Mouse (Mus musculus): Measurements from ENCODE around the gene Slc39a12.

The Slc39a12 gene
- long read RNA-seq, experiment 1: 0 reads
- long read RNA-seq, experiment 2: 0 reads

GRCm38 (mm10) chr2:14388162-14388561, at the start of gene Slc39a12:
TSS of gene Slc39a12 (plus strand) at chr2:14388316.
- intact Hi-C loops (cut with DNase I): no loop called here

GRCm38 (mm10) chr2:14341652-14342308, 46.3 kb upstream of the Slc39a12 start:
- intact Hi-C loops (cut with DNase I): no loop called here

- intact Hi-C loops (cut with DNase I): no loop called here
Observed at GRCm38 (mm10) chr2:14342309-14342839, 45.7 kb upstream of the Slc39a12 start.

DNA sequence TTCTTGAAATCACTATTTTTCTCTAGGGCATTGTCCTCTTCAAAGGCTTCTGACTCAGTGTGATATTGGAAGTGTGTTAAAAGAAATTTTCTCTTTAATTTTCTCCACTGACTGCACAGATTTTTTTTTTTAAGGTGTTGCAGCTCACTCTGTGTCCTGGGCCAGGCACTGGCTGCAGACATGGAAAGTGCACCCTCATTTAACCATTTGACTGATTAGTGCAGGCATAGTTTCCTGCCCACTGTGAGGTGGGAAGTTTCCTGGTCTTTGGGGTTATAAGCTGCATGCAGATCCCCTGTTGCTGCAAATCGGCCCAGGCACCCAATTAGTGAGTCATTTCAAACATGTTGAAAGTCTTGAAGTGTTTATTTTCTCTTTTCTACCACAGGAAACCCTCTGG, 740 bp downstream of the Slc39a12 start:
- intact Hi-C loops (cut with DNase I): no loop called here

DNA sequence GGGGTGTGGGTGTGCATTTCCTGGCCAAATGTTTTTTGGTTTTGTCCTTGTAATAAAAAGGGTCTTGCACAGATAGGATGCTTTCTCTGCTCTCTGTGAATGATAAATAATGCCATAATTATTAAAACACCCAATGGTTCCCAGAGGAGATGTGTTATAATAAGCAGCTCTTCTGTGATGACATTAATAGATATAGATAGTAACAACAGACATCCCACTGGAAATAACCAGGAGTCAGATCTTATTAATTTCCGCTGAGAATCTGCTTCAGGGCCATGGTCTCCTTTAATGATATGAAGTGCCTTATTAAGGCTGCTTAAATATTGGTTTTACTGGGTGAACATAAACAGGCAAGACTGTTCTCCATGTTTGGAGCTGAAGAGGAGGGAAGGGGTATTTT, 2.8 kb downstream of the Slc39a12 start:
- intact Hi-C loops (cut with DNase I): no loop called here

DNA sequence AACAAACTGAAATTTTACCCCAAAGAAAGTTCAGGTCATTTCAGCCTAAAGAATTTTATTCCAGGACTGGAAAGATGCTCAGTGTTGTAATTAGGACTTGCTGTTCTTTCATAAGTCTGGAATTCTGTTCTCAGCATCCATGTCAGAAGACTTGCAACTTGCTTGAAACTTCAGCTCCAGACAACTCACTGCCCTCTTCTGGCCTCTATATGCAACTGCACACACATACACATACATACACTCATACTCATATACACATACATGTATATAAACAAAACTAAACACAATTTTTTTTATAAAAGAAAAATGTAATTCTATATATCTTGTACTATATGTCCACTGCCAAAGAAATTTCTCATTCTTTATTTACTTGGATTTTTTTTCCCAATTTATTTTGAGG, 14.9 kb downstream of the Slc39a12 start:
- intact Hi-C loops (cut with DNase I): no loop called here

DNA sequence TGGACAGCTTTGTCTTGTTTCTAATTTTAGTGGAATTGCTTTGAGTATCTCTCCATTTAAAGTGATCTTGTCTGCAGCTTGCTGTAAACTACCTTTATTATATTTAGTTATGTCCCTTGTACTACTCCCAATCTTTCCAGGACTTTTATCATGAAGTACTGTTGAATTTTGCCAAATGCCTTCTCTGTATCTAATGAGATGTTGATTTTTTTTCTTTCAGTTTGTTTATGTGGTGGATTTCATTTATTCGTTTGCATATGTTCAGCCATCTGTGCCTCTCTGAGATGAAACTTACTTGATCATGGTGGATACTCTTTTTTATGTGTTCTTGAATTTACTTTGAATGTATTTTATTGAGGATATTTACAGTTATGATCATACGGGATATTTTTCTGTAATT, 40.9 kb downstream of the Slc39a12 start:
- intact Hi-C loops (cut with DNase I): no loop called here

DNA sequence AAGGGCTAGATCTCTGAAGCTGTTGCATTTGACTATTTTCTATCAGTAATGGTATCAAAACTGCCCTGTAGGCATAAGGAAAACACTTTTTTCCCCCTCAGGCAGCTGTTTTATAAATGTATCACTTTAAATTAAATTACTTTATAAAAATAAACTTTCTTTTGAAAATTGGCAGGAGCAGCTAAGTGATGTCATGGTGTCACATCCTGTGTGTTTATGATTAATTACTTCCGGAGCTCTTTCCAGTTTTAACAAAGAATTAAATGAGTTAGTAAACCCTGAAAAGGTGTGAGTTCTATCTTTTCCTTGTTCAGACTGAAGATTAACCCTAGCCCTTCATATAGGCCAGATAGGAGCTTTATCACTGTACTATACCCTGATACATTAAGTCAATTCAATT, 59.2 kb downstream of the Slc39a12 start:
- intact Hi-C loops (cut with DNase I): no loop called here

- intact Hi-C loops (cut with DNase I): no loop called here
Observed at GRCm38 (mm10) chr2:14450866-14451265, 62.8 kb downstream of the Slc39a12 start.

DNA sequence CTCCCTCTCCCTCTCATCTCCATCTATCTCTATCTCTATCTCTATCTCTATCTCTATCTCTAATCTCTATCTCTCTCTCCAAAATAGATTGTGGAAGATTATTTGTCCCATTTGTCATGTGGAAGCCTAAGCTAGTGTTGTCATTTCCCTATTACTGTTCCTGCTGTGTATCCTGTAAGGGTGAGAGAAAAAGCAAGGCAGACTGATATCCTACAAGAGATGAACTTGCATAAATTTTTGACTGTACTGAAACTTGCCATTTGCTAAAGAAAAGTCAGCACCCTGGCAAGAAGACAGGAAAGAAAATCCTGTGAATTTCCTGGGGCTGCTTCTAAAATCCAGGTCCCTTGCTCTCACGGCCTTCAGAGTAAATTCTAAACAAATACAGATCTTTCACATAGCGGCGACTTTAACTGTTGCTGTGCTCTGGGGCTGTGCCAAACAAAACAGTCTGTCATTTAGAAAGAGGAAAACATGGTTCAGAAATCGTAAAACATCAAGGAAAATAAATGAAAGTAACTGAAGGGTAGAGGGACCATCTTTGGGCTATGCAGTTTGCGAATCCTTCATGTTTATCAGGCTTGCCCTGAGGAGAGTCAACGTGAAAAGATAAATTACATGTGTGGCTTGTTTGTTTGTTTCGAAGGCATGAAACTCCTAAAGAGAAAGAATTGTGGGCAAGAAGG, 67.0 kb downstream of the Slc39a12 start:
- intact Hi-C loops (cut with DNase I): no loop called here

DNA sequence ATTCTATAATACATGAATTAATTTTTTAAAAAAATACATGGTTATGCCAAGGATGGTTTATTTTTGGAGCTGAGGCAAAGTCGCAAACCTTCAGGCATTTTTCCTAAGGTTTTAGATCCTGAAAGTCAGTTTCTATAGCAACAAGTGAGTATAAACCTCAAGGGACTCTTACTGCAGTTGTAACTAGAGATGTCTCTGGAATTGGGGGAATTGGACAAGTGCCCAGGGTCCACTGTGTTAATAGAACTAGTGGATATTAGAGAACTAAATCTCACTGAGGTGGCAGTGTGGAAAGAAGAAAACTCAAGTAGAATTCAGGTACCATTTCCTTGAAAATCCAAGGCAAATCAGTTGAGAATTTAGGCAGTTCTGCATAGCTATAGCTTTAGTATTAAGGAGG, 76.3 kb downstream of the Slc39a12 start:
- intact Hi-C loops (cut with DNase I): no loop called here

DNA sequence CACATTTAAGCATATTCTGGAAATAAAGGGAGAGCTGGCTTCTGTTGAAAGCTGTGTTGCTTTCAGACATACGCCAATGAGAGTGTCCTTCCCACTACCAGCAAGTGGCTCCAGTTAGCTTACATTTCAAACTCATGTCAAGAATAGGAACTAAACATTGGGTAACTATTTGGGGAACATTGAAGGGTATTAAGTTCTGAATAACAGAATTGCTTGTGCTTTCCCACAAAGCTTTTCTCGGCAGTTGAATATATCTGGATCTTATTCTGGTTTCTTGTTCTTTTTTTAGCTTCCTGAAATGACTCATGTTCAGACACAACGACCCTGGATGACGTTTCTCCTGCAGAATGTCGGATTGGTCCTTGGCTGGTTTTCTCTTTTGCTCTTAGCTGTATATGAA, 106.0 kb downstream of the Slc39a12 start:
- intact Hi-C loops (cut with DNase I): no loop called here

GRCm38 (mm10) chr2:14496150-14496549, 108.0 kb downstream of the Slc39a12 start:
- intact Hi-C loops (cut with DNase I): no loop called here

GRCm38 (mm10) chr2:14502482-14502881, 114.4 kb downstream of the Slc39a12 start:
- intact Hi-C loops (cut with DNase I): no loop called here

GRCm38 (mm10) chr2:14518237-14518636, 130.1 kb downstream of the Slc39a12 start:
- intact Hi-C loops (cut with DNase I): no loop called here

DNA sequence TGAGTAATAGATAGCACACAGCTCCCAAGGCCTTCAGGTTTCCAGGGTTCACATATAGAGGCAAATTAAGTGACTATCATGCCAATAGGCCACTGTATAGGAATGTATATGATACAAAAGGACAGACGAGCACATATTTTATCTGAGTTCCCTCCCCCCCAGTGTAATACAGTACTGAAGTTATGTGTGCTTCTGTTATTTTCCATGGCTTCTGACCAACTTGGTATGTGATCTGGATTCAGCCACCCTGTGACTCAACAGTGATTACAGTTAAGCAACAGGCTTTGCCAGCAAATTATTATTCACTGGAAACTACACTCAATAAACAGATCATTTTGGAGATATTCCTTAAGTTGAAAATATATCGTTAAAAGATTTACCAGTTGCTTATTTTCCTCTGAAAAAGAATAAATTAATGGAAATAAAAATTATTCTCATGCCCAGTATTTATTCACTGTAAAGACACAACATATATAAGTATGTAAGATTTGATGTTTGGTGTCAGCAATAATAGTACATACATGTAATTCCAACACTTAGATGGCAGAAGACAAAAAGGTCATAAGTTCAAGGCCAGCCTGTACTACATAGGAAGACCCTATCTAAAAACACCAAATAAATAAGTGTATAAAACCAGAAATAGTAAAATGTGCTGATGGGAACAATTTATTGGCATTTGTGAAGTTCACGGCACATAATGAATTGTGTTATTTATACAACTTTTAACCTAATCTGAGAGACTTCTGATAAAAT, 146.4 kb downstream of the Slc39a12 start:
- intact Hi-C loops (cut with DNase I): no loop called here

DNA sequence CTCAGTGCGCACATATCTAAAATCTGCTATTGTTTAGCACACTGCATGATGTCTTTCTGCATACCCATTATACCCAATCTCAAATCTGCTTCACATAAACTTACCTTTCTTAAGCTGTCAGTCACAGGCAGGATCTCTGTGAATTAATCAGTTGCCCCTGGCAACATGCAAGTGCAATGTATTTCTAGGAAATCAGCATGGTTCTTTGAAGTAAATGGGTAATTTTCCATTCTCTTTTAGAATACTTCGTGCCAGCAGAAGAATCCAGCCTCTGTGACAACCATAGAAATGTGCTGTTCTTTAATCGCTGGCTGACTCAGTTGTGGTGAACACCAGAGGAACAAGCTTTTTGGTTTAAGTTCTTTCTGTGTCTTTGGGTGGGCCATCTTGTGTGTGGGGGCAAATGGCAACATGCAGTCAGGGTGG, 147.1 kb downstream of the Slc39a12 start:
- intact Hi-C loops (cut with DNase I): no loop called here

DNA sequence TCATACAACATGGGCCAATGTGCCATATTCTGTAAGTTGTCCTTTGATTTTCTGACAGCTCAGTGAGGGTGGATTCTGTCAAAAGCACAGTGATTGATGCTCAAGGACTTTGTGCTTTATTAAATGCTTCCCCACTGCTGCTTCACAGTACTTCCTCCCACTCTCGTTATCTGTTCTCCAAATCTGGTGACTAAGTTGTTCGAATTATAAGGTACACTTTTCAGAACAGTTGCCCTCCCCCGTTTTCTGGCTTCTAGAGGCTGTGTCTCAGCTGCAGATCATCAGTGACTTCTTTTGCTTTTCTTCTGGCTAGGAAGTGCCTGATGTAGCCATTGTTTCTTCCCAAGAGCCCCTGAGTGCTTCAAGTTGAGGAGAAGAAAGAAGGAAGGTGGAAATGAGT, 149.7 kb downstream of the Slc39a12 start:
- intact Hi-C loops (cut with DNase I): no loop called here

DNA sequence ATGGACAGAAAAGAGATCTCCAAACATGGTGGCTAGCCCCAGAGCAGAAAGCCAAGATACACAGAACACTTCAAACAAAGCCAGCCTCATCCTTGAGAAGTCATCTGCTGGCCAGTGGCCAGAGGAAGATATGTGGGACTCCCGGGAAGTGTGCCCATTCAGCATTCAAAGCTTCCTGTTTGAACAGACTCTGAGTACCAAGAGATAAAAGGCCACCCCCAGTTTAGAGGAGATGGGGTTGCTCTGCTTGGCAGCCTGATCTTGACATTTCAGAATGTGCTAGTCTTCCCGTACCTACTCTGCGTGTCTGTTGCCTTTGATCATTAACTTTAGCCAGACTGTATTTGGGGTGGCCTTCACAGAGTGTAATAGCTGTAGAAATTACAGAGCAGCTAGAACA, 155.2 kb downstream of the Slc39a12 start:
- intact Hi-C loops (cut with DNase I): loop anchor here (5.0 kb wide), 1 partner anchor 64 kb away; no protein-coding TSS in a partner anchor

GRCm38 (mm10) chr2:14543773-14544172, 155.7 kb downstream of the Slc39a12 start:
- intact Hi-C loops (cut with DNase I): loop anchor here (5.0 kb wide), 1 partner anchor 64 kb away; no protein-coding TSS in a partner anchor

Measured in adrenal gland (tissue).